Mouse (Mus musculus) spleen, adult 2 months (tissue): ENCODE results near the gene Nxn.

Source experiments
- CTCF ChIP-seq: fragments of 200-500 bp; IDR thresholded peaks from 2 replicates; pipeline ENCODE4 v1.5.1; 2011; ENCODE audit warnings: mild to moderate bottlenecking, inconsistent platforms; ENCODE audit not compliant: insufficient read depth, insufficient read length, insufficient replicate concordance; ENCODE audit errors: extremely low read depth
- POLR2A ChIP-seq: fragments of 200-500 bp; IDR thresholded peaks from 2 replicates; pipeline ENCODE4 v1.6.1; 2011; ENCODE audit warnings: low read depth, low read length, inconsistent platforms

DNA sequence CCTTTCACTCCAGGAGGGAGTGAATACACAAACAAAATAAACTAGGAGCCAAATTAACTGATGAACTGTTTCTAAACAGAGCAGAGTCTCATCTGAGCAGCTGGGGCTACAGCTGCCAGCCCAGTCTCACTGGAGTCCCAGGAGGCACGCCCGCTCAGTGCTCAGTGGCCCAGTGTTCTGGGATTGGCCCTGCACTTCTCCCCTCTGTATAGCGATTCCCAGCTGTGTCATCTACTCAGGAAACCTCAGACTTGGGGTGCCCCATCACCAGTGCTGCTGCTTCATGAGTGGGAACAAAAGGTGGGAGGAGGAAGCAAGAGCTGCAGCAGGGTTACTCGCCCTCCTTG, 145.0 kb downstream of the Nxn start:
- TF ChIP-seq POLR2A (no peak), CTCF (no peak)
